Mouse (Mus musculus) spleen, adult 2 months (tissue): ENCODE results near the gene Sorcs1.

Source experiments
- CTCF ChIP-seq: fragments of 200-500 bp; IDR thresholded peaks from 2 replicates; pipeline ENCODE4 v1.5.1; 2011; ENCODE audit warnings: mild to moderate bottlenecking, inconsistent platforms; ENCODE audit not compliant: insufficient read depth, insufficient read length, insufficient replicate concordance; ENCODE audit errors: extremely low read depth
- POLR2A ChIP-seq: fragments of 200-500 bp; IDR thresholded peaks from 2 replicates; pipeline ENCODE4 v1.6.1; 2011; ENCODE audit warnings: low read depth, low read length, inconsistent platforms

DNA sequence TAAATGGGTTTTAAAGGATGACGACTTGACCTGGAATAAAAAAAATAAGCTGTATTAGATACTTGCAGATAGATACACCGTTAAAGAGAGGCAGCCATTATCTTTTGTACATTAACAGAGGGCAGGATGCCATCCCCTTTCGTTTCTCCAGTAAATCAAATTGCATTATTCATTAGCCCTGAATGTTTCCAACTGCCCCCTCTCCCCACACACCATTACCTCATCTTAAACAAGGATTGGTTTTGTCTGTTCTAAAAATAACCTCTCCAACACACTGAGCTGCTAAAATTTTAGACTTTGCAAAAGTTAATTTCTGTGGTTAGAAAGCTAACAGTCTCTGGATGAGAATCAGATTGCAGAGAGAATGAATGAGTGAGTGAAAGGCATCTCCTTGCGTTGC lies 156.5 kb downstream of the Sorcs1 start:
- TF ChIP-seq CTCF, result no peak
- TF ChIP-seq POLR2A, result no peak
